Mouse (Mus musculus) cerebellum, adult 9-10 months (tissue): ENCODE measurements around the gene Tex26.

ENCODE experiments used
- DNase-seq: peaks from one replicate; pipeline ENCODE4 v3.0.0; 2022

Gene Tex26

GRCm38 (mm10) chr5:149434141-149434690, 5.2 kb upstream of the Tex26 start:
- no peak for DNase-seq

GRCm38 (mm10) chr5:149436541-149436940, 2.9 kb upstream of the Tex26 start:
- DNase-seq, result no peak

GRCm38 (mm10) chr5:149437150-149437549, 2.3 kb upstream of the Tex26 start:
- DNase-seq, result no peak

- DNase-seq, result peak; percentile 96
These were observed 717 bp downstream of the Tex26 start for GRCm38 (mm10) chr5:149440180-149440573.

GRCm38 (mm10) chr5:149441646-149442276, 2.3 kb downstream of the Tex26 start:
- DNase-seq, result peak; percentile 51

- DNase-seq, result peak; percentile 40
These were observed 2.8 kb downstream of the Tex26 start for GRCm38 (mm10) chr5:149442277-149442660.

GRCm38 (mm10) chr5:149444451-149444850, 5.0 kb downstream of the Tex26 start:
- DNase-seq, result peak; percentile 89

- DNase-seq, result no peak
These were observed 7.0 kb downstream of the Tex26 start for GRCm38 (mm10) chr5:149446495-149446894.

GRCm38 (mm10) chr5:149447733-149448132, 8.3 kb downstream of the Tex26 start:
- DNase-seq, result no peak

GRCm38 (mm10) chr5:149449406-149449805, 9.9 kb downstream of the Tex26 start:
- no peak for DNase-seq

GRCm38 (mm10) chr5:149451209-149451681, 11.8 kb downstream of the Tex26 start:
- DNase-seq, result no peak

- DNase-seq, result peak; percentile 78
These were observed 14.8 kb downstream of the Tex26 start for GRCm38 (mm10) chr5:149454281-149454680.

- DNase-seq, result no peak
These were observed 17.1 kb downstream of the Tex26 start for GRCm38 (mm10) chr5:149456544-149456943.

GRCm38 (mm10) chr5:149462071-149462470, 22.6 kb downstream of the Tex26 start:
- DNase-seq, result no peak

GRCm38 (mm10) chr5:149465305-149465704, 25.8 kb downstream of the Tex26 start:
- no peak for DNase-seq

GRCm38 (mm10) chr5:149474142-149474541, 34.7 kb downstream of the Tex26 start:
- no peak for DNase-seq

- DNase-seq, result no peak
These were observed 35.4 kb downstream of the Tex26 start for GRCm38 (mm10) chr5:149474701-149475468.

GRCm38 (mm10) chr5:149481920-149482319, 42.5 kb downstream of the Tex26 start:
- DNase-seq, result no peak

GRCm38 (mm10) chr5:149483321-149484052, 44.0 kb downstream of the Tex26 start:
- DNase-seq, result no peak

- no peak for DNase-seq
These were observed 44.8 kb downstream of the Tex26 start for GRCm38 (mm10) chr5:149484270-149484669.

GRCm38 (mm10) chr5:149485447-149485846, 46.0 kb downstream of the Tex26 start:
- no peak for DNase-seq

GRCm38 (mm10) chr5:149488360-149489021, 49.0 kb downstream of the Tex26 start:
- no peak for DNase-seq

GRCm38 (mm10) chr5:149489136-149489535, 49.7 kb downstream of the Tex26 start:
- peak; percentile 17 for DNase-seq
